Mouse (Mus musculus): ENCODE results near the gene Plcb4. TPM values are rescaled to one million over a fixed set of nuclear protein-coding genes. Genes with fewer than 3 reads are reported as not detected.
A peak's percentile ranks its signal among the peaks of the same experiment; 100 is the strongest.
"Not testable (repeated sequence)": the region's sequence is repeated elsewhere in the genome, so short reads cannot be mapped to it uniquely, and the experiment has no call there.

Plcb4 gene
- polyA plus RNA-seq, 1 experiment from 2014 or later: 32.8 TPM

DNA sequence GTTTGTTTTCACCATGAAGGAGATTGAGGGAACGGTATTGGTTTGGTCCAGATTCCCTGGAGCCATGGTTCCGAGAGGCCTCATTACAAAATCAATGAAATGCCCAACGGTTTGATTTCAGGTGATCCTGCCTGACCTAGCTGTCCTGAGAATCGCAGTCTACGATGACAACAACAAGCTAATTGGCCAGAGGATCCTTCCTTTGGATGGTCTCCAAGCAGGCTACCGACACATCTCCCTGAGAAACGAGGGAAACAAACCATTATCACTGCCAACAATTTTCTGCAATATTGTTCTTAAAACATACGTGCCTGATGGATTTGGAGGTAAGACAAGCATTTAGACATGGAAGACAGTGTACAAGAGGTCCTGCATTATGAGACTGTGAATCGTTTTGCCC lies 317.2 kb downstream of the Plcb4 start:
- Histone ChIP-seq H3K27ac (no peak overlapping the region), H3K9me3 (no peaks in the 10 kb centered on the region), H3K4me2 (replicated peaks) (no peak overlapping the region), H3K4me3 (no peak overlapping the region), H3K4me1 (no peaks in the 10 kb centered on the region), H3K9ac (no peak overlapping the region), H3K27me3 (replicated peaks) (no peaks in the 10 kb centered on the region), H3K36me3 (peaks cover 8% of the 10 kb centered on the region; the same call in 1 of the 2 replicates)
- ATAC-seq (ENCODE audit: low FRiP score, low read depth): no peak
- WGBS: 94% methylated on average over 9 of the region's 9 CpGs

DNA sequence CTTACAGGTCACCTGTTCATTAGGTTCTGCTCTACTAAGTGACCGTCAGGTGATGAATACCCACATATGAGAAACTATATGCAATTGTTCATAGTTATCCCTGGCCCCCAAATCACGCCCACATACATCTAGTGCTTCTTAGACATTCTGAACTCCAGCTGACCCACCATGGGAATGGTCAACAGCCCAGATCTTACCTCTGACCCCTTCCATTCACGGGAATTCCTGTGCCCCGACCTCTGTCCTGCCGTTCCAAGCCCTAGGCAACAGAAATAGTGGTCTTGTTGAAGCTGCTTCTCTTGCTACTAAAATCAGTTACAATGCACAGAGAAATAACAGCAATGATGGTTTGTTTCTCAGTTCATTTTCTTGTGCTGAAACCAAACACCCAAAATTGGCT lies 320.0 kb downstream of the Plcb4 start:
- Histone ChIP-seq H3K27ac (no peak overlapping the region), H3K4me3 (no peak overlapping the region), H3K4me1 (no peaks in the 10 kb centered on the region), H3K9me3 (no peaks in the 10 kb centered on the region), H3K4me2 (replicated peaks) (no peak overlapping the region), H3K27me3 (replicated peaks) (no peaks in the 10 kb centered on the region), H3K9ac (no peak overlapping the region), H3K36me3 (peaks cover 4% of the 10 kb centered on the region; the same call in 1 of the 2 replicates)
- no peak for ATAC-seq (ENCODE audit: low FRiP score, low read depth)
- WGBS: 56% methylated on average over 5 of the region's 5 CpGs

DNA sequence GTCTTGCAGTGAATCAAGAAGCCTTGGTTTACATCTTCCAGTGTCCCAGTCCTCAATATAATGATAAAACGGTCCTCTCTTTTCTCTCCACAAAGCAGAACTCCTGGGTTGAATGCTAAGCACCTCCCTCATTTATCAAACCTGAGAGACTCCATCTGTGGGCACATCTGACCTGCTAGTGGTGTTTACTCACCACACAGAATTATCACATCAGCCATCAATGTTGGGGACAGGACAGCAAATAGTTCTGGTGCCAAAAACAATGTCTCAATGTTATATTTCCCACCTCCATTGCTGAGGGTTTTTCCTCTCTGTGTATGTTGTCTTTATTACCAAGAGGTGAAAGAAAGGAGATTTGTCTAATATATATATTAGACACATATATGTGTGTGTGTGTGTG lies 321.6 kb downstream of the Plcb4 start:
- Histone ChIP-seq H3K4me2 (replicated peaks) (no peak overlapping the region), H3K9ac (no peak overlapping the region), H3K27me3 (replicated peaks) (no peaks in the 10 kb centered on the region), H3K4me3 (no peak overlapping the region), H3K9me3 (no peaks in the 10 kb centered on the region), H3K36me3 (peaks cover 8% of the 10 kb centered on the region; the same call in 1 of the 2 replicates), H3K4me1 (no peaks in the 10 kb centered on the region), H3K27ac (no peak overlapping the region)
- no peak for ATAC-seq (ENCODE audit: low FRiP score, low read depth)
- WGBS: 73% methylated on average over 1 of the region's 1 CpGs

DNA sequence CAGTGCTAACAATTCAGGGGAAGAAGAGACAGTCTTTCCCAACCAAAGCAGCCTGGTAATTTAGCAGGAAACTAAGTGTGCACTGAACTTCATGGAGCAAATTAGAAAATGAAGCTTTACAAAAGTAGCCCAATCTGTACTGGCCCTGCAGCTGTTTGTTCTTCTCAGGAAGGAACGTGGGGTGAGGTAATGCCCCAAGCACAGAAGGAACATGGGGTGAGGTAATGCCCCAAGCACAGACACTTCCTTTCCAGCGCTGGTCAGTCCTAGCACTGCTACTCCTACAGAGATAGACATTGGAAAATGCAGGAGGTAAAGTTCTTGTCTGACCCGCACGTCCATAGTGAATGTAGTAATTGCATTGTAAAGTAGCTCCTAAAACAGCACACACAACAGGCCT lies 325.2 kb downstream of the Plcb4 start:
- Histone ChIP-seq H3K9me3 (no peaks in the 10 kb centered on the region), H3K27me3 (replicated peaks) (no peaks in the 10 kb centered on the region), H3K4me3 (no peak overlapping the region), H3K4me1 (no peaks in the 10 kb centered on the region), H3K27ac (no peak overlapping the region), H3K36me3 (peaks cover 8% of the 10 kb centered on the region; the same call in 1 of the 2 replicates), H3K4me2 (replicated peaks) (no peak overlapping the region), H3K9ac (no peak overlapping the region)
- WGBS: 87% methylated on average over 4 of the region's 4 CpGs
- ATAC-seq (ENCODE audit: low FRiP score, low read depth): no peak

DNA sequence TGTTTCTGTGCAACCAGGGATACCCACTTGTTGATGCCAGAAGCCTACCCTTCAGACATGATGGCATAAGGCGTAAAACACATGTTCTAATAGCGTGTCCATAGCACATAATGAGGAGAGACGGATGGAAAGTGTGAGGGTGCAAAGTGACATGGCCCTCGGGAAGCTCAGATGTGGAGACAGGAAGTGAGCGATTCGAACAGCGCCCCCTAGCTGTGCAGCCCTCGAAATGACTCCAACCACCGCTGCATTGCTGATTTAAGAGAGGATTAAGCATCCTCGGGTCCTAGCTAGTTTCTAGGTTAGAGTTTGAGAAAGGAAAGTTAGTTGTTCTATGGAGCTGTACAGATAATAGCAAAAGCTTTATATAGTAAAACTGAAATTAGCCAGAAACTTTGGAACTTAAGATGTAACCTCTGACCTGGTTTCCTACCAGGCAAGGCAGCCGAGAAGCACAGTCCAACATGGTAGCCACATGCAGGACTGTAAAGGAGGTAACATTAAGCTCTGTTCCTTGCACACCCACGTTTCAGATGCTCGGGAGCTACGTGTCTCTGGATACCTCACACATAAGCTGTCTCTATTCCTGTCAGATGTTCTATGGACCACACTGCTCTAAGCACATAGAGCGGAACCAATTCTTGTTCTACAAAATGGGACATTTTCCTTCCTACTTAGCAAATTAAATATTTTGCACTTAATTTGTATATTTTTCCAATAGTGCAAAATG lies 326.9 kb downstream of the Plcb4 start:
- WGBS: 91% methylated on average over 15 of the region's 15 CpGs
- no peak for ATAC-seq (ENCODE audit: low FRiP score, low read depth)

DNA sequence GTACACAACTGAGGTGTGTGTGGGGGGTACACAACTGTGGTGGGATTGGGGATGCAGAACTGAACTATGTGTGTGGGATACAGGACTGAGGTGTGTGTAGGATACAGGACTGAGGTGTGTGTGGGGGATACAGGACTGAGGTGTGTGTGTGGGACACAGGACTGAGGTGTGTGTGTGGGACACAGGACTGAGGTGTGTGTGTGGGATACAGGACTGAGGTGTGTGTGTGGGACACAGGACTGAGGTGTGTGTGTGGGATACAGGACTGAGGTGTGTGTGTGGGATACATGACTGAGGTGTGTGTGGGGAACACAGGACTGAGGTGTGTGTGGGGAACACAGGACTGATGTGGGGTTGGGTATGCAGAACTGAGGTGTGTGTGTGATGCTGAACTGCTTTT lies 329.7 kb downstream of the Plcb4 start:
- not testable (repeated sequence) for H3K9ac ChIP-seq; H3K4me2 ChIP-seq (replicated peaks); H3K4me1 ChIP-seq; H3K36me3 ChIP-seq; H3K9me3 ChIP-seq; H3K4me3 ChIP-seq; ATAC-seq (ENCODE audit: low FRiP score, low read depth); H3K27me3 ChIP-seq (replicated peaks); H3K27ac ChIP-seq

More for the DNA sequence above, 326.9 kb downstream of the Plcb4 start:
- H3K4me2 ChIP-seq (replicated peaks): no peak overlapping the region
- no peak overlapping the region for H3K27ac ChIP-seq
- no peak overlapping the region for H3K4me3 ChIP-seq
- H3K4me1 ChIP-seq: no peaks in the 10 kb centered on the region
- H3K27me3 ChIP-seq (replicated peaks): no peaks in the 10 kb centered on the region
- H3K36me3 ChIP-seq: peaks cover 8% of the 10 kb centered on the region; the same call in 1 of the 2 replicates
- no peaks in the 10 kb centered on the region for H3K9me3 ChIP-seq
- no peak overlapping the region for H3K9ac ChIP-seq

DNA sequence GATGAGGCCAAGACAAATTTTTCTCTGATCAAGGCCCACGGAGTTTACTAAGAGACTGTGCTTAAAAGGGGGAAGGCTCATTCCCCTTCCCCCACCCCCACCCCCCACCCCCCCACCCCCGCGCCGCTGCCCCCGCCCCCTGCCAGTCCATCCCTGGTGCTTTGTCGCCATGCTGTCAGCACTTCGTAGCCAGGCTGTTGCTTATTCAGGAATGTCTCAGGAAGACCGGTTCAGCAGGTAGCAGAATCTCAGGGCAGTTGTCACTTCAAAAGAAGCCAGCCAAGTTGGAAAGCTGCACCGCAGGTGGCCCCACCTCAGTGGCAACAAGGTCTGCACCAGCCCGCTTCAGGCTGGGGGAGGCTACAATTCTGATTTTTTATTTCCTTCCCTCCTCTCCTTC lies 331.9 kb downstream of the Plcb4 start:
- not testable (repeated sequence) for H3K36me3 ChIP-seq; H3K27me3 ChIP-seq (replicated peaks); H3K9ac ChIP-seq; H3K4me1 ChIP-seq; H3K4me3 ChIP-seq; ATAC-seq (ENCODE audit: low FRiP score, low read depth); H3K4me2 ChIP-seq (replicated peaks); H3K27ac ChIP-seq; H3K9me3 ChIP-seq
- 74% methylated on average over 10 of the region's 10 CpGs for WGBS

DNA sequence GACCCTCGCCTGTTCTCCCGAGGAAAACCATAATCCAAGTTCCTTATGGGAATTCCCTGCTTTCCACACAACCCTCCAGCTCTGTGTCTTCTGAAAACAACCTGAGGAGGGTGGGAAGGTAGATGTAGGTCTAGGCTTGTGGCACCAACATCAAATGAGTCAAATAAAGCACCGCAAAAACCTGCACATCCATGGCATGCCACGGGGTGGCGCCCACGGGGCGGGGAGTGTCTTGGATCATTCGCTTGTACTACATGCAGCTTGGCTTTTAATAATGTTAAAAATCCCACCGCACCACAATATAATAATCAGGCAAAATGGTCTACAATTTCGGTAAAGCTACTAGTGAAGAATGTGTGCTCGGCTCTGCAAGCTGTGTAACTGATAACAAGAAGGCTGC lies 334.5 kb downstream of the Plcb4 start:
- Histone ChIP-seq H3K36me3 (no peaks in the 10 kb centered on the region), H3K4me1 (0 out of 2 replicates have a peak, but pooled peaks cover 2% of the 10 kb centered on the region), H3K9me3 (no peaks in the 10 kb centered on the region), H3K27ac (no peak overlapping the region), H3K4me3 (no peak overlapping the region), H3K27me3 (replicated peaks) (no peaks in the 10 kb centered on the region), H3K9ac (no peak overlapping the region), H3K4me2 (replicated peaks) (no peak overlapping the region)
- 84% methylated on average over 11 of the region's 11 CpGs for WGBS
- ATAC-seq (ENCODE audit: low FRiP score, low read depth): no peak

DNA sequence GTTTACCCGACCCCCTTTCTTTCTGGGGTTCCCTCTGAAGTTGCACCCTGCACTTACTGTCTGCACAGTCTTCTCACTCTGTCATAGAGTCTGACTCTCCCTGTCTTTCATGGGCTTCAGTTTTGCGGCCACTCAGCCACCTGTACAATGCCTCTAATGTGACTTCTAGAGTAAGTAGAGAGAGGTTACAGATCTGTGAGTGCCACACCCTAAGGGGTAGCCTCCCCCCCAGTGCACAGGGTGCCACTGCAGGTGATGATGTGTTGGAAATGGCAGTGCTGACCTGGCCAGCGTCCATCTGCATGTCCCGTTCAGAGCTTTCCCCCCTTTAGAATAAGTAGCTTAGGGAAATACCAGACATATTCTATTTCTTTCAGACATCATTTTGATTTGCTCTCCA lies 336.4 kb downstream of the Plcb4 start:
- Histone ChIP-seq H3K4me1 (0 out of 2 replicates have a peak, but pooled peaks cover 2% of the 10 kb centered on the region), H3K27me3 (replicated peaks) (no peaks in the 10 kb centered on the region), H3K4me2 (replicated peaks) (no peak overlapping the region), H3K4me3 (no peak overlapping the region), H3K27ac (no peak overlapping the region), H3K36me3 (no peaks in the 10 kb centered on the region), H3K9ac (no peak overlapping the region), H3K9me3 (no peaks in the 10 kb centered on the region)
- ATAC-seq (ENCODE audit: low FRiP score, low read depth): no peak
- 92% methylated on average over 4 of the region's 4 CpGs for WGBS

DNA sequence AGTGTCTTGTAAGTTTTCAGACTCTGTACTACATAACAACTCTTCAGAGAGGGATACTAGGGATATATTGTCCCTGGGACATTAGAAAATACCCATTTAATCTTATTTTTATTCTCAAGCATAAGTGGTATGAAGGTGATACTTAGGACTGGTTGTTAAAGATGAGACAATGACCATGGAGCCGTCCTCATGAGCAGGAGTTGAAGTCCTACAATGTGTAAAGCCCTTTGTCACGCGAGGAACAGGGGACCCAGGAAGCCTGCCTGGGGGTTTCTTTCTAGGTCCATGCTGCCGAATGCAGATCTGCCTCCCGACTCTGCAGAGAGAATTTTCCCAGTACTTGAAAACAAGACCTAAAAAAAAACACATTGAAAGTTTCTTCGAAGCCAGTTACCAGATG lies 338.1 kb downstream of the Plcb4 start:
- Histone ChIP-seq H3K36me3 (no peaks in the 10 kb centered on the region), H3K9me3 (no peaks in the 10 kb centered on the region), H3K4me3 (no peak overlapping the region), H3K4me2 (replicated peaks) (no peak overlapping the region), H3K4me1 (0 out of 2 replicates have a peak, but pooled peaks cover 2% of the 10 kb centered on the region), H3K27ac (no peak overlapping the region), H3K9ac (no peak overlapping the region), H3K27me3 (replicated peaks) (no peaks in the 10 kb centered on the region)
- WGBS: 86% methylated on average over 6 of the region's 6 CpGs
- ATAC-seq (ENCODE audit: low FRiP score, low read depth): no peak

DNA sequence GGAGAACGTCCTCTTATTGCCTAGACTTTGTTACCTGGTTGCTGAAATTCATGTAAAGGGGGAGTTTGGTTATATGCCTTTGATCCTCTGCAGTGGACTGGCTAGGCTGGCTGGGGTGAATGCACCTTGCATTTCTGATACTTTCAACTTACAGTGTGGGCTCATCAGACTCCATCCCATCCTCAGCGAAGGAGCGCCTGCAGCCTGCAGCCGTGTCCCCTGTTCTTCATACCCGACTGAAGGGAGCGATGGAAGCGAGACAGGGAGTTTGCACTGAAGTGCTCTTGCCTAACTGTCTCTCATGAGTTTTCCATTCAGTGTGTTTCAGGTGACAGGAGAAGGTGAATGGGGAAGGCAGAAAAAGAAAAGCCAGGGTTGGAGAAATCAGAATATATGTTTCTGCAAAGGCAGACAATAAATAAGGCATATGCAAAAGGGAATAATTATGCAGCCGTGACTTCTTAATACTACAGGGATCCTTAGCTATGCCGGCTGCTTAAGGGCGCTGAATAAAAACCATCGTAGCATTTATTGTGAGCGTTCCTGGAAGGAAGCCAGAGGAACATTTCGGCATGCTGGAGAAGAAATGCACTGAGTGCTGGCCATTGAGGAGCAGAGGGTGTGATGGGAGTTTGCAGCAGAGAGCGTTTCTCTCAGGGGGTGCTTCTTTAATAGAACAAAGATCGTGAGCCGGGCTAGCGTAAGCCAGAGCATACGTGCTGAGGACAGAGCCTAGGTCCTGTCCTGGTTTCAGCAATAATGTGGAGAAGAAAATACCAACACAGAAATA lies 338.7 kb downstream of the Plcb4 start:
- peak overlapping the region; percentile 5; the same call in 1 of the 2 replicates for H3K4me2 ChIP-seq (replicated peaks)
- no peaks in the 10 kb centered on the region for H3K9me3 ChIP-seq
- H3K9ac ChIP-seq: no peak overlapping the region
- no peaks in the 10 kb centered on the region for H3K36me3 ChIP-seq
- ATAC-seq (ENCODE audit: low FRiP score, low read depth): peak; percentile 22; the same call in 1 of the 2 replicates
- 0 out of 2 replicates have a peak, but pooled peaks cover 2% of the 10 kb centered on the region for H3K4me1 ChIP-seq
- WGBS: 71% methylated on average over 18 of the region's 18 CpGs
- H3K4me3 ChIP-seq: no peak overlapping the region
- H3K27me3 ChIP-seq (replicated peaks): no peaks in the 10 kb centered on the region
- peak overlapping the region; percentile 42; the same call in 1 of the 2 replicates for H3K27ac ChIP-seq

DNA sequence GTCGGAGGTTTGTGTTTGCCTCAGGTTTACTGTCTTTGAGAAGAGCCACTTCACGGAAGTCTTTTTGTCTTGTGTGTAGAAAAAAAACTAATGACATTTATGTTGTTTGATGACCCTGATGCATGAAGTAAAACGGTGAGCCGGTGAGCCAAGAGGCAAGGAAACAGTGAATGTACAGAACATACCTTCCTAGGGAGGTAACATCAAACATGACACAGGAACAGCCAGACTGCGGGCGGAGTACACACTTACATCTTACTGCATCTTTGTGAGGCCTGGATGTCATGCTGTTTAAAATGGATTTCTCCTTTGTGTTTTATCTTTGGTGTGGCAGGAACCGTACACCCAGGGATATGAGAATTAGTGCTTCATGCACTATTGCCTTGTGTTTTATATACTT lies 340.1 kb downstream of the Plcb4 start:
- Histone ChIP-seq H3K27me3 (replicated peaks) (no peaks in the 10 kb centered on the region), H3K4me1 (0 out of 2 replicates have a peak, but pooled peaks cover 2% of the 10 kb centered on the region), H3K36me3 (no peaks in the 10 kb centered on the region; the same call in 1 of the 2 replicates), H3K4me3 (no peak overlapping the region), H3K9me3 (no peaks in the 10 kb centered on the region), H3K27ac (no peak overlapping the region), H3K9ac (no peak overlapping the region), H3K4me2 (replicated peaks) (no peak overlapping the region)
- no peak for ATAC-seq (ENCODE audit: low FRiP score, low read depth)
- 82% methylated on average over 7 of the region's 7 CpGs for WGBS
